Mouse (Mus musculus): ENCODE measurements around the gene Frmd8. TPM values are rescaled to one million over a fixed set of nuclear protein-coding genes. Genes with fewer than 3 reads are reported as not detected.

Gene Frmd8
- total and polyA plus RNA-seq, 2 experiments from 2014 or later: 8.5 to 10.3 TPM

GRCm38 (mm10) chr19:5832326-5832725 lies 42.7 kb downstream of the Frmd8 start:
- H3K27me3 ChIP-seq (ENCODE audit: insufficient read depth, low read length): no peaks in the 10 kb centered on the region
- ATAC-seq (no peak), DNase-seq (no peak)
- no peak for TF ChIP-seq CTCF (IDR thresholded peaks at IDR 0.05; ENCODE audit: low read depth)
- no peak overlapping the region for H3K4me3 ChIP-seq (ENCODE audit: low read depth, low read length)
- H3K9me3 ChIP-seq (ENCODE audit: low read length): no peaks in the 10 kb centered on the region
- H3K36me3 ChIP-seq (ENCODE audit: insufficient read depth): no peaks in the 10 kb centered on the region
- no peak overlapping the region for H3K9ac ChIP-seq
- WGBS: 60% methylated on average over 6 of the region's 6 CpGs
- no peaks in the 10 kb centered on the region for H3K4me1 ChIP-seq (ENCODE audit: insufficient read depth)
- no peak overlapping the region for H3K27ac ChIP-seq (ENCODE audit: low read depth, low read length)
- no peak overlapping the region for H3K4me2 ChIP-seq (ENCODE audit: low read depth)

DNA sequence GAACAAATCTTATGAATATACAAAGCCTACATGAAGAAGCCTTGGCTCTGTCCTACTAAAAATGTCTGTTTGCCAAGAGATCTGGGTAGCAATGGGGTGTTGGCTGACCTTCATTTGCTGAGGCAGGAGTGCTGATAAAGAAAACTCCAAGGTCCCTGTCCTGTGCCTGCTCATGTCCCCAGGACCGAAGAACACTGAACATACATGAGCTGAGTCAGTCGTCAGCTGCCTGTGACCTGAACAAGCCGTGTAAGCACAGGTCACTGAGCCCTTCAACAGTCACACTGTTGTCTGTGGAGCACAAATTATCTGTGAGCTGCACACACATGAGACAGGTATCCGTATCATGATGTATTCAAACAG lies 43.1 kb downstream of the Frmd8 start:
- Histone ChIP-seq H3K9ac (no peak overlapping the region), H3K36me3 (ENCODE audit: insufficient read depth) (no peaks in the 10 kb centered on the region), H3K27me3 (ENCODE audit: insufficient read depth, low read length) (no peaks in the 10 kb centered on the region), H3K4me2 (ENCODE audit: low read depth) (no peak overlapping the region), H3K4me1 (ENCODE audit: insufficient read depth) (no peaks in the 10 kb centered on the region), H3K27ac (ENCODE audit: low read depth, low read length) (no peak overlapping the region), H3K4me3 (ENCODE audit: low read depth, low read length) (no peak overlapping the region), H3K9me3 (ENCODE audit: low read length) (no peaks in the 10 kb centered on the region)
- DNase-seq (no peak), ATAC-seq (no peak)
- WGBS: 86% methylated on average over 4 of the region's 4 CpGs
- TF ChIP-seq CTCF (IDR thresholded peaks at IDR 0.05; ENCODE audit: low read depth): no peak

DNA sequence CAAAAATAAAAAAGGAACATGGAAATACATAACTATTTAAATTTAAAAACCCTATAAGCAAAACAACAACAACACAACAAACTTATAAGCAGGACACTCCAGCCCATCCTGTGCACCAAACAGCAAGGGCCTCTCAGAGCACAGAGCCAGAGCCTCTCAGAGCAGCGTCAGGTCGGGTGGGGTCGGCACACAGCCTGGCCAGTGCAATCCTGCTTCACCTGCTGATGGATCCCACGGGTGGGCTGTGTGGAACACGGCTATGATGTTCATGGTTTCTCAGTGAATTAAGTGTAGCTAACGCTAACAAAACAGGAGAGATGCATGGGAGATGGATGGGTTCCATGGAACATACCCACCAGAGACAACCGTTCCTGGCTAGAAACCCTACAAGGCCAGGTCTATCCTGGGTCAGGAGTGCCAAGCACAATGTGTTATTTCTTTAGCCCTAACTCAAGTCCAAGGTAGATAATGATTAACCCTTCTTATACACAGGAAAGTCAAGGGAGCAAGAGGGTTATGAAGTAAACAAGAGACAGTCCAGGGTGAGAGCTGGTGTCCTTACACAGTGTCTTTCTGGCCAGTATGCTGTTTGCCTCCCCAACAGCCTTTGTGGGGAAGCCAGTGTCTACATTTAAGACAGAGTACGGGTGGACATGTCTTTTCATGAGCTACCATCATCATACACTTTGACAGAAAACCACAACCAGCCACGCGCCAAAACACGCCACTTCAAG lies 43.7 kb downstream of the Frmd8 start:
- TF ChIP-seq CTCF (IDR thresholded peaks at IDR 0.05; ENCODE audit: low read depth): no peak
- Histone ChIP-seq H3K9me3 (ENCODE audit: low read length) (no peaks in the 10 kb centered on the region), H3K36me3 (ENCODE audit: insufficient read depth) (no peaks in the 10 kb centered on the region), H3K4me1 (ENCODE audit: insufficient read depth) (no peaks in the 10 kb centered on the region), H3K27me3 (ENCODE audit: insufficient read depth, low read length) (no peaks in the 10 kb centered on the region), H3K27ac (ENCODE audit: low read depth, low read length) (no peak overlapping the region), H3K4me3 (ENCODE audit: low read depth, low read length) (no peak overlapping the region), H3K9ac (no peak overlapping the region), H3K4me2 (ENCODE audit: low read depth) (no peak overlapping the region)
- no peak for ATAC-seq
- WGBS: 89% methylated on average over 11 of the region's 11 CpGs
- no peak for DNase-seq

DNA sequence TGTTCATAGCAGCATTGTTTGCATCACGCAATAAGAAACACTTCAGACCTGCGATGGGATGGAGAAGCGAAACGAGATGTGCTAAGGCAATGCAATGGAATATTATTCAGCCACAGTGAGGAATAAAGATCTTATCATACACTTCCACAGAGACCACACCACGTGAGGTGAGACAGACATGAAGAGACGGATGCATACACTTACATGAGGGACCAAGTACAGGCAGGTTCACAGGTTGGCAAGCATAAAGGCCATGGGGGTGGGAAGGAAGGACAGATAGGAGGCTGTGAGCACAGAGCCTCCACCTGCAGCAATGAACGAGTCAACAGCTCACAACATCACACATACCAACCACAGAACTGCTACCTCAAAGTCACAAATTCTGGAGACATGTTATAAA lies 44.3 kb downstream of the Frmd8 start:
- no peak for TF ChIP-seq CTCF (IDR thresholded peaks at IDR 0.05; ENCODE audit: low read depth)
- ATAC-seq (no peak), DNase-seq (no peak)
- H3K4me3 ChIP-seq (ENCODE audit: low read depth, low read length): no peak overlapping the region
- H3K36me3 ChIP-seq (ENCODE audit: insufficient read depth): no peaks in the 10 kb centered on the region
- no peaks in the 10 kb centered on the region for H3K4me1 ChIP-seq (ENCODE audit: insufficient read depth)
- no peak overlapping the region for H3K4me2 ChIP-seq (ENCODE audit: low read depth)
- WGBS: 83% methylated on average over 7 of the region's 7 CpGs
- no peaks in the 10 kb centered on the region for H3K9me3 ChIP-seq (ENCODE audit: low read length)
- H3K9ac ChIP-seq: no peak overlapping the region
- no peaks in the 10 kb centered on the region for H3K27me3 ChIP-seq (ENCODE audit: insufficient read depth, low read length)
- H3K27ac ChIP-seq (ENCODE audit: low read depth, low read length): no peak overlapping the region

- no peaks in the 10 kb centered on the region for H3K4me1 ChIP-seq (ENCODE audit: insufficient read depth)
- no peak overlapping the region for H3K4me2 ChIP-seq (ENCODE audit: low read depth)
- no peak overlapping the region for H3K4me3 ChIP-seq (ENCODE audit: low read depth, low read length)
- DNase-seq (no peak), ATAC-seq (no peak)
- no peak for TF ChIP-seq CTCF (IDR thresholded peaks at IDR 0.05; ENCODE audit: low read depth)
- no peaks in the 10 kb centered on the region for H3K9me3 ChIP-seq (ENCODE audit: low read length)
- H3K27me3 ChIP-seq (ENCODE audit: insufficient read depth, low read length): no peaks in the 10 kb centered on the region
- no peak overlapping the region for H3K9ac ChIP-seq
- 76% methylated on average over 19 of the region's 19 CpGs for WGBS
- no peak overlapping the region for H3K27ac ChIP-seq (ENCODE audit: low read depth, low read length)
- H3K36me3 ChIP-seq (ENCODE audit: insufficient read depth): no peaks in the 10 kb centered on the region
These were observed 45.0 kb downstream of the Frmd8 start for GRCm38 (mm10) chr19:5829958-5830615.

- no peak for DNase-seq
- ATAC-seq: no peak
- H3K9ac ChIP-seq: no peak overlapping the region
- H3K27ac ChIP-seq (ENCODE audit: low read depth, low read length): no peak overlapping the region
- H3K36me3 ChIP-seq (ENCODE audit: insufficient read depth): no peaks in the 10 kb centered on the region
- no peaks in the 10 kb centered on the region for H3K9me3 ChIP-seq (ENCODE audit: low read length)
- WGBS: 92% methylated on average over 7 of the region's 7 CpGs
- no peaks in the 10 kb centered on the region for H3K27me3 ChIP-seq (ENCODE audit: insufficient read depth, low read length)
- TF ChIP-seq CTCF (IDR thresholded peaks at IDR 0.05; ENCODE audit: low read depth): no peak
- no peak overlapping the region for H3K4me2 ChIP-seq (ENCODE audit: low read depth)
- no peaks in the 10 kb centered on the region for H3K4me1 ChIP-seq (ENCODE audit: insufficient read depth)
- no peak overlapping the region for H3K4me3 ChIP-seq (ENCODE audit: low read depth, low read length)
These were observed 46.2 kb downstream of the Frmd8 start for GRCm38 (mm10) chr19:5828905-5829304.

DNA sequence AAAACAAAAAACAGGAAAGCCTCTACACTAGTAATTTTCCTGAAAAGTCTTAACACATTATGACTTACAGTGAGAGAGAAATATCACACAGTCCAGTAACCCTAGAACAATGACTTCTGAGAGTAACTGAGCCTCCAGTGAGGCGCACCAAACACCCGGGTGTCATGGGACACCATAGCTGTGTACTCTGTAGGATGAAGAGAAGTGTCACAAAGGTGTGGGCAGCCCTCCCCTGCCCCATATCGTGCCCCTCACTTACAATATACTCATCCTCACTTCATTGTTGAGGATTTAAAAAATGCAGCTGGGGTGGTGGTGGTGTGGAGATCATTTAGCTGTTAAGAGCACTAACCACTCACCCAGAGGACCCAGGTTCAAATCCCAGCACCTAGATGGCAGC lies 46.9 kb downstream of the Frmd8 start:
- Histone ChIP-seq H3K9ac (no peak overlapping the region), H3K4me3 (ENCODE audit: low read depth, low read length) (no peak overlapping the region), H3K36me3 (ENCODE audit: insufficient read depth) (no peaks in the 10 kb centered on the region), H3K4me2 (ENCODE audit: low read depth) (no peak overlapping the region), H3K27me3 (ENCODE audit: insufficient read depth, low read length) (no peaks in the 10 kb centered on the region), H3K27ac (ENCODE audit: low read depth, low read length) (no peak overlapping the region), H3K4me1 (ENCODE audit: insufficient read depth) (no peaks in the 10 kb centered on the region), H3K9me3 (ENCODE audit: low read length) (no peaks in the 10 kb centered on the region)
- no peak for DNase-seq
- TF ChIP-seq CTCF (IDR thresholded peaks at IDR 0.05; ENCODE audit: low read depth): no peak
- WGBS: 90% methylated on average over 3 of the region's 3 CpGs
- no peak for ATAC-seq
